ENCODE assay signal across 10 mouse cellular contexts in the genomic region with DNA sequence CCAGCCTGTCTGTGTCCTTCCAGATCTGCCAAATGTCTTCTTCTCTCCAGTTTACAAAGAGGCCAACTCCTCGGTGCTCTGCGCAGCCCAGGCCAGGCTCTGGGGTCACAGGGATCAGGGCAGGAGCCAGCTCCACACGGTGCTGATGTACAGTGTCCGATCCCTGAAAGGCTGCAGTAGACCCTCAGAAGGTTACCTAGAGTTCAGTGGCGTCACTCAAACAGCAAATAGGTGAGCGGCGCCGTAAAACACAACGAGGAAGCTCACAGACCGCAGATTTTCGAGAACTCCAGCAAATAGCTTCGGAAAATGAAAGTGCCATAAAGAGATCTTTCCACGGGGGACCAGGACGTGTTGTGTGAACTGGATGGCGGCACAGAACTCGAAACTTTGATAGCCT. TPM values are rescaled to one million over a fixed set of nuclear protein-coding genes. Genes with fewer than 3 reads are reported as not detected.
DNase-seq lines count a peak whose midpoint lies in the region; ATAC-seq and TF ChIP-seq lines count a peak whose summit lies in the region.
"Had no signal": no experiment of that assay in that cellular context is flagged by ENCODE, and none has a peak within 500 bp of the region (broad histone marks: within the 10 kb centered on the region; RNA-seq: fewer than 3 reads in every experiment).

No protein-coding gene starts in this region.

- ATAC-seq in heart, embryonic 11.5 days (replicated peaks; ENCODE audit: insufficient number of reproducible peaks, low FRiP score, low TSS enrichment) = no peak
- ATAC-seq in lung, postnatal 0 days = no peak
- ATAC-seq in inflammation-experienced regulatory T-cells, adult 6 months = peak; percentile 41

- H3K9ac ChIP-seq in heart, embryonic 11.5 days (ENCODE audit: low read depth, low read length) = peak overlapping the region; percentile 34; the same call in 1 of the 2 replicates
- peak overlapping the region; percentile 36; the same call in 1 of the 2 replicates for H3K9ac ChIP-seq in lung, postnatal 0 days (replicated peaks; ENCODE audit: low read depth)

- no peaks in the 10 kb centered on the region for H3K27me3 ChIP-seq in heart, embryonic 11.5 days (ENCODE audit: control insufficient read depth, insufficient read depth, low read length)
- no peaks in the 10 kb centered on the region for H3K27me3 ChIP-seq in lung, postnatal 0 days (replicated peaks; ENCODE audit: insufficient read depth, low read length)
- no peaks in the 10 kb centered on the region for H3K27me3 ChIP-seq in small intestine, adult 2 months (ENCODE audit: control insufficient read depth, insufficient read depth, low read length)

- no peak overlapping the region for H3K27ac ChIP-seq in heart, embryonic 11.5 days (ENCODE audit: low read depth, low read length)
- no peak overlapping the region for H3K27ac ChIP-seq in lung, postnatal 0 days (ENCODE audit: low read length)
- no peak overlapping the region for H3K27ac ChIP-seq in small intestine, adult 2 months (ENCODE audit: insufficient read depth, low read depth, low read length)

- TF ChIP-seq EP300 in lung, postnatal 0 days (IDR thresholded peaks at IDR 0.05) = no peak

- H3K9me3 ChIP-seq in heart, embryonic 11.5 days (replicated peaks; ENCODE audit: control insufficient read depth, low read length) = no peaks in the 10 kb centered on the region
- H3K9me3 ChIP-seq in lung, postnatal 0 days (ENCODE audit: low read length) = no peaks in the 10 kb centered on the region

- no peak for TF ChIP-seq CTCF in lung, postnatal 0 days (IDR thresholded peaks at IDR 0.05)
- no peak for TF ChIP-seq CTCF in small intestine, adult 2 months (IDR thresholded peaks at IDR 0.05; ENCODE audit: extremely low read depth, insufficient read length, insufficient replicate concordance, low read depth, low read length)

- H3K4me3 ChIP-seq in heart, embryonic 11.5 days (ENCODE audit: low read depth, low read length) = no peak overlapping the region
- peak overlapping the region; percentile 35 for H3K4me3 ChIP-seq in lung, postnatal 0 days (ENCODE audit: low read depth, low read length)
- H3K4me3 ChIP-seq in small intestine, adult 2 months (ENCODE audit: low read depth, low read length) = peak overlapping the region; percentile 49

- DNase-seq in heart, postnatal 36 days = no peak
- peak; percentile 26 for DNase-seq in lung, postnatal 0 days (ENCODE audit: low spot score)
- DNase-seq in lung, postnatal 10 days = no peak
- no peak for DNase-seq in left cerebral cortex, postnatal 14 days (ENCODE audit: low spot score in 2 of 2)
- no peak for DNase-seq in spleen, postnatal 4 days (ENCODE audit: low spot score in 2 of 2)
- DNase-seq: cerebellum, adult 9-10 months had no signal

- intact Hi-C loops in heart, postnatal 36 days (cut with DNase I) = loop anchor here (2.0 kb wide), 1 partner anchor 182 kb away; no protein-coding TSS in a partner anchor
- intact Hi-C loops in left cerebral cortex, postnatal 14 days (cut with DNase I) = loop anchor here (5.0 to 10.0 kb wide), 2 partner anchors 155 to 182 kb away; no protein-coding TSS in a partner anchor

- H3K4me1 ChIP-seq in heart, embryonic 11.5 days (ENCODE audit: control insufficient read depth, insufficient read depth, low read length) = peaks cover 7% of the 10 kb centered on the region; the same call in 1 of the 2 replicates
- H3K4me1 ChIP-seq in lung, postnatal 0 days (ENCODE audit: insufficient read depth, low read depth, low read length) = peaks cover 3% of the 10 kb centered on the region; the same call in 1 of the 2 replicates
- no peaks in the 10 kb centered on the region for H3K4me1 ChIP-seq in small intestine, adult 2 months (ENCODE audit: control insufficient read depth, insufficient read depth, insufficient read length, low read length)

- TF ChIP-seq POLR2A in small intestine, adult 2 months (IDR thresholded peaks at IDR 0.05; ENCODE audit: low read depth, low read length) = no peak

- H3K4me2 ChIP-seq in heart, embryonic 11.5 days = peak overlapping the region; percentile 41
- peak overlapping the region; percentile 55 for H3K4me2 ChIP-seq in lung, postnatal 0 days (replicated peaks; ENCODE audit: low read depth, low read length)

- 51% methylated on average over 16 of the region's 16 CpGs for WGBS in heart, embryonic 11.5 days (ENCODE audit: insufficient replicate concordance)
- 25% methylated on average over 16 of the region's 16 CpGs for WGBS in lung, postnatal 0 days
- WGBS in small intestine, adult 2 months = 28% methylated on average over 16 of the region's 16 CpGs

- no peaks in the 10 kb centered on the region for H3K36me3 ChIP-seq in heart, embryonic 11.5 days (ENCODE audit: control insufficient read depth, insufficient read depth, low read length)
- H3K36me3 ChIP-seq in lung, postnatal 0 days (ENCODE audit: insufficient read depth, low read length) = no peaks in the 10 kb centered on the region
- H3K36me3 ChIP-seq in small intestine, adult 2 months (ENCODE audit: control insufficient read depth, insufficient read depth, low read length) = no peaks in the 10 kb centered on the region

RNA-seq across cellular contexts. Expression of a gene that starts 44.0 kb away (rescaled TPM):
- 5.2 and 6.5 TPM in 2 replicates for polyA plus RNA-seq in heart, embryonic 11.5 days (2014; fragmentation: Nextera tagmentation; extraction: Ambion mirVana)
- total RNA-seq in heart, postnatal 36 days (2021) = 1 to 10 TPM; 1.1 to 1.7 TPM
- polyA plus RNA-seq in lung, postnatal 0 days (2015; fragmentation: Nextera tagmentation; extraction: Ambion mirVana) = 3.6 and 4.1 TPM in 2 replicates
- polyA plus RNA-seq in inflammation-experienced regulatory T-cells, adult 6 months (2017; shearing (Covaris generic)) = not detected
- polyA plus RNA-seq in small intestine, adult 2 months (2012; rRNA removed) = 2.7 and 3.3 TPM in 2 replicates
- total RNA-seq in left cerebral cortex, postnatal 14 days (2021) = 1 to 10 TPM; 1.0 to 1.5 TPM
- total RNA-seq: megakaryocyte progenitor cell, adult 5-6 weeks had no signal
